In the genomic region with DNA sequence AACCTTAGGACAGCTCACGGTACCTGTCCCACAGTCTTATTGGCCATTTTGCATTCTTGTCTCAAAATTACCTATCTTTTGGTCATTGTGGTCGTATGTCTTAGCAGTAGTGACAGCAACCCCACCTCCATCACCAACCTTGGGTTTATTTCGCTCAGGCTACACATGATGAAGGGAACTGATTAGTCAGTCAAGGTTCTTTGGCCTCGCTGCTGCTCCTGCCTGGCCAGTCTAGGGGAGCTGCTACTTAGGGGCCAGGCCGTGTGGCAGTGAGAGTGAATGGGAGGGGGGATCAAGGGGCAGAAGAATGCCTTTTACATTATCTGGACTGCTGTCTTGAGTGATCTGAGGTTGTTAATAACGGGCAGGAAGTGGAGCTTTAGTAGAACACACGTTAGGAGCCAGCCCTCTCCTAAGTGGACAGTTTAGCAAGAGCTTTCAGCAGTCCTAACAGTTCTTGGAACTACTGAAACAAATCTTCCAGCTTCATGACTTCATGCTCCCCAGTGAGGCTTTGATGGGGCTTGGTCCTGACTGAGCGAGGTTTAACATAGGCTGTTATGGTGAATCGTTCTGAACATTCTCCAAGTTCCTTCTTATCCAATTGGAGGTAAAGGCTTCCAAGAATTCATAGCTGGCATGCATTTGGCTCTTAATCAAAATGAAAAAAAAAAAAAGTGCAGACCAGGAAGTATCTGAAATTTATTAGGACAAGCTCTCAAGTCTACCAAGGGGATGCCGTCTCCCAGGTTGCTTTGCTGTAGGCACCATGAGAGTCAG, we compare ENCODE assay signal across 12 mouse cellular contexts.
"Had no signal": no experiment of that assay in that cellular context is flagged by ENCODE, and none has a peak within 500 bp of the region (broad histone marks: within the 10 kb centered on the region; RNA-seq: fewer than 3 reads in every experiment).

No protein-coding gene starts in this region.

- H3K9me3 ChIP-seq: kidney, embryonic 15.5 days; midbrain, embryonic 12.5 days; neural tube, embryonic 13.5 days had no signal

- H3K4me3 ChIP-seq: kidney, embryonic 15.5 days; midbrain, embryonic 12.5 days; neural tube, embryonic 13.5 days had no signal

- H3K27ac ChIP-seq: kidney, embryonic 15.5 days; liver, embryonic 14.5 days; midbrain, embryonic 12.5 days; neural tube, embryonic 13.5 days had no signal

- H3K4me2 ChIP-seq: kidney, embryonic 15.5 days; lung, embryonic 14.5 days; midbrain, embryonic 12.5 days; neural tube, embryonic 13.5 days had no signal

- ATAC-seq: midbrain, embryonic 16.5 days had no signal

- H3K4me1 ChIP-seq: kidney, embryonic 15.5 days; midbrain, embryonic 12.5 days; neural tube, embryonic 13.5 days had no signal

- DNase-seq: kidney, adult 2 months; kidney, postnatal 14 days; lung, embryonic 14.5 days; retina, postnatal 1 day; right cerebral cortex, postnatal 4 days; spleen, adult 18-20 months; thymus, postnatal 36 days had no signal

- H3K9ac ChIP-seq: kidney, embryonic 15.5 days; liver, embryonic 14.5 days; lung, embryonic 14.5 days; midbrain, embryonic 12.5 days; neural tube, embryonic 13.5 days had no signal

- H3K27me3 ChIP-seq: kidney, embryonic 15.5 days; midbrain, embryonic 12.5 days; neural tube, embryonic 13.5 days had no signal
